Mouse (Mus musculus) liver, embryonic 11.5 days (tissue): ENCODE data around the gene Fgl2. TPM values are rescaled to one million over a fixed set of nuclear protein-coding genes. Genes with fewer than 3 reads are reported as not detected.

ENCODE experiments used
- ATAC-seq: fragments of 200-750 bp; cut with Nextera tagmentation; replicated peaks from 2 replicates; pipeline ENCODE4 v1.8.0; 2017; ENCODE audit warnings: moderate number of reproducible peaks, mild to moderate bottlenecking, moderate TSS enrichment, moderate library complexity; ENCODE audit not compliant: low FRiP score
- DNase-seq: peaks from one replicate; pipeline ENCODE4 v3.0.0-alpha.2; 2017; ENCODE audit warnings: low spot score
- H3K27ac ChIP-seq: fragments of 300-500 bp; sonication (generic); 2 replicates; pipeline ENCODE4 v1.5.1; 2014; ENCODE audit warnings: mild to moderate bottlenecking, low read depth, low read length, control low read depth
- H3K27me3 ChIP-seq: fragments of 300-500 bp; sonication (generic); replicated peaks from 2 replicates; pipeline ENCODE4 v1.6.1; 2014; ENCODE audit warnings: low read length, mixed read lengths; ENCODE audit not compliant: control insufficient read depth, insufficient read depth
- H3K36me3 ChIP-seq: fragments of 300-500 bp; sonication (generic); 2 replicates; pipeline ENCODE4 v1.6.1; 2014; ENCODE audit warnings: mild to moderate bottlenecking, low read length, moderate library complexity, mixed read lengths; ENCODE audit not compliant: control insufficient read depth, insufficient read depth
- H3K4me1 ChIP-seq: fragments of 300-500 bp; sonication (generic); replicated peaks from 2 replicates; pipeline ENCODE4 v1.6.1; 2014; ENCODE audit warnings: low read length, mixed read lengths; ENCODE audit not compliant: control insufficient read depth, insufficient read depth
- H3K4me2 ChIP-seq: fragments of 300-500 bp; sonication (generic); 2 replicates; pipeline ENCODE4 v1.6.1; 2014; ENCODE audit warnings: mild to moderate bottlenecking, control low read depth, moderate library complexity
- H3K4me3 ChIP-seq: fragments of 300-500 bp; sonication (generic); 2 replicates; pipeline ENCODE4 v1.5.1; 2014; ENCODE audit warnings: low read depth, low read length, control low read depth
- H3K9ac ChIP-seq: fragments of 300-500 bp; sonication (generic); 2 replicates; pipeline ENCODE4 v1.6.1; 2014; ENCODE audit warnings: low read depth, low read length, control low read depth
- H3K9me3 ChIP-seq: fragments of 300-500 bp; sonication (generic); 2 replicates; pipeline ENCODE4 v1.6.1; 2016; ENCODE audit warnings: low read length, inconsistent platforms, mixed read lengths; ENCODE audit not compliant: control insufficient read depth
- WGBS: fragments of 180-500 bp; shearing (Covaris S2); extraction: QIAGEN DNeasy Blood & Tissue Kit; methylation state at CpG from one replicate; pipeline ENCODE4 v1.1.7; 2014; 5-methylcytosine and 5-hydroxymethylcytosine counted together
- polyA plus RNA-seq: library from polyadenylated mRNA; unstranded; fragments of >200 nt; fragmentation: Nextera tagmentation; extraction: Ambion mirVana; gene quantifications from 2 replicates; pipeline ENCODE4 v1.2.1, GENCODE M21; 2014

Fgl2 gene
- polyA plus RNA-seq, 1 experiment from 2014 or later: 1.9 TPM

- Histone ChIP-seq H3K4me2 (no peak overlapping the region), H3K4me3 (no peak overlapping the region), H3K27ac (no peak overlapping the region), H3K9me3 (no peaks in the 10 kb centered on the region), H3K36me3 (no peaks in the 10 kb centered on the region), H3K27me3 (no peaks in the 10 kb centered on the region), H3K9ac (no peak overlapping the region), H3K4me1 (no peaks in the 10 kb centered on the region)
- ATAC-seq: no peak
- DNase-seq: no peak
- 56% methylated on average over 4 of the region's 4 CpGs for WGBS
Measured at GRCm38 (mm10) chr5:21418613-21419012, 46.2 kb downstream of the Fgl2 start.

- no peaks in the 10 kb centered on the region for H3K9me3 ChIP-seq
- ATAC-seq: no peak
- no peaks in the 10 kb centered on the region for H3K36me3 ChIP-seq
- H3K4me3 ChIP-seq: no peak overlapping the region
- H3K4me1 ChIP-seq: no peaks in the 10 kb centered on the region
- WGBS: 17% methylated on average over 1 of the region's 1 CpGs
- no peak overlapping the region for H3K27ac ChIP-seq
- DNase-seq: no peak
- H3K4me2 ChIP-seq: no peak overlapping the region
- no peak overlapping the region for H3K9ac ChIP-seq
- H3K27me3 ChIP-seq: no peaks in the 10 kb centered on the region
Measured at GRCm38 (mm10) chr5:21420609-21421008, 48.2 kb downstream of the Fgl2 start.

GRCm38 (mm10) chr5:21424614-21425602 lies 52.5 kb downstream of the Fgl2 start, which contains the start of the genes Ccdc146 and Fam185a:
Gene Ccdc146, minus strand, starts transcription at chr5:21424677.
Gene Fam185a, plus strand, starts transcription at chr5:21424958.
- no peaks in the 10 kb centered on the region for H3K27me3 ChIP-seq
- no peak within 1 kb of the TSS; the same call in 1 of the 2 replicates for H3K27ac ChIP-seq
- H3K9me3 ChIP-seq: no peaks in the 10 kb centered on the region
- H3K36me3 ChIP-seq: no peaks in the 10 kb centered on the region
- peak within 1 kb of the TSS; percentile 96 for H3K4me2 ChIP-seq
- under 1% methylated on average over 68 of the region's 68 CpGs for WGBS
- H3K9ac ChIP-seq: peak within 1 kb of the TSS; percentile 72
- H3K4me3 ChIP-seq: peak within 1 kb of the TSS; percentile 64
- ATAC-seq (peak; percentile 100), DNase-seq (peak; percentile 83)
- peaks cover 11% of the 10 kb centered on the region for H3K4me1 ChIP-seq

GRCm38 (mm10) chr5:21426666-21427065 lies 54.2 kb downstream of the Fgl2 start:
- DNase-seq (no peak), ATAC-seq (no peak)
- WGBS: 95% methylated on average over 6 of the region's 6 CpGs
- Histone ChIP-seq H3K9ac (no peak overlapping the region), H3K4me1 (peaks cover 11% of the 10 kb centered on the region), H3K4me2 (peak overlapping the region; percentile 96), H3K36me3 (no peaks in the 10 kb centered on the region), H3K9me3 (no peaks in the 10 kb centered on the region), H3K27me3 (no peaks in the 10 kb centered on the region), H3K4me3 (peak overlapping the region; percentile 64), H3K27ac (no peak overlapping the region)

Other genes with a start within 250 kb of the Fgl2 start
- 3.9 and 4.1 TPM in 2 replicates for gene Gsap, start 186.4 kb upstream of the Fgl2 start, polyA plus RNA-seq
- gene Ccdc146, start 52.0 kb downstream of the Fgl2 start, polyA plus RNA-seq: not detected in 2 replicates
- gene Fam185a, start 52.3 kb downstream of the Fgl2 start, polyA plus RNA-seq: 8.0 and 8.8 TPM in 2 replicates
- gene Lrrc17, start 170.9 kb downstream of the Fgl2 start, polyA plus RNA-seq: 3.6 and 5.9 TPM in 2 replicates